Mouse (Mus musculus) heart, embryonic 11.5 days (tissue): ENCODE measurements around the gene Tbck. TPM values are rescaled to one million over a fixed set of nuclear protein-coding genes. Genes with fewer than 3 reads are reported as not detected.

Source experiments
- ATAC-seq: fragments of 200-750 bp; cut with Nextera tagmentation; replicated peaks from 2 replicates; pipeline ENCODE4 v1.8.0; 2017; ENCODE audit warnings: moderate library complexity; ENCODE audit not compliant: insufficient number of reproducible peaks, low FRiP score, low TSS enrichment
- H3K27ac ChIP-seq: fragments of 300-500 bp; sonication (generic); 2 replicates; pipeline ENCODE4 v1.5.1; 2014; ENCODE audit warnings: mild to moderate bottlenecking, low read depth, low read length
- H3K27me3 ChIP-seq: fragments of 300-500 bp; sonication (generic); 2 replicates; pipeline ENCODE4 v1.6.1; 2014; ENCODE audit warnings: mild to moderate bottlenecking, low read length, mixed read lengths; ENCODE audit not compliant: control insufficient read depth, insufficient read depth
- H3K36me3 ChIP-seq: fragments of 300-500 bp; sonication (generic); 2 replicates; pipeline ENCODE4 v1.6.1; 2014; ENCODE audit warnings: mild to moderate bottlenecking, low read length, moderate library complexity, mixed read lengths; ENCODE audit not compliant: control insufficient read depth, insufficient read depth
- H3K4me1 ChIP-seq: fragments of 300-500 bp; sonication (generic); 2 replicates; pipeline ENCODE4 v1.6.1; 2014; ENCODE audit warnings: low read length; ENCODE audit not compliant: control insufficient read depth, insufficient read depth
- H3K4me2 ChIP-seq: fragments of 300-500 bp; sonication (generic); 2 replicates; pipeline ENCODE4 v1.6.1; 2014; ENCODE audit warnings: mild to moderate bottlenecking, moderate library complexity
- H3K4me3 ChIP-seq: fragments of 300-500 bp; sonication (generic); 2 replicates; pipeline ENCODE4 v1.5.1; 2014; ENCODE audit warnings: low read depth, low read length
- H3K9ac ChIP-seq: fragments of 300-500 bp; sonication (generic); 2 replicates; pipeline ENCODE4 v1.6.1; 2014; ENCODE audit warnings: mild to moderate bottlenecking, low read depth, low read length, moderate library complexity
- H3K9me3 ChIP-seq: fragments of 300-500 bp; sonication (generic); replicated peaks from 2 replicates; pipeline ENCODE4 v1.6.1; 2016; ENCODE audit warnings: low read length; ENCODE audit not compliant: control insufficient read depth
- WGBS: fragments of 180-500 bp; shearing (Covaris S2); extraction: QIAGEN DNeasy Blood & Tissue Kit; methylation state at CpG from one replicate; pipeline ENCODE4 v1.1.7; 2014; ENCODE audit not compliant: insufficient replicate concordance; 5-methylcytosine and 5-hydroxymethylcytosine counted together
- polyA plus RNA-seq: library from polyadenylated mRNA; unstranded; fragments of >200 nt; fragmentation: Nextera tagmentation; extraction: Ambion mirVana; gene quantifications from 2 replicates; pipeline ENCODE4 v1.2.1, GENCODE M21; 2014

The Tbck gene
- 12.1 and 15.3 TPM in 2 replicates for polyA plus RNA-seq

GRCm38 (mm10) chr3:132683447-132684230 lies at the start of gene Tbck:
TSS of gene Tbck (plus strand) at chr3:132684144.
- WGBS: 1% methylated on average over 42 of the region's 42 CpGs
- H3K4me1 ChIP-seq: peaks cover 9% of the 10 kb centered on the region; the same call in 1 of the 2 replicates

GRCm38 (mm10) chr3:132637080-132637479 lies 46.9 kb upstream of the Tbck start:
- no peak overlapping the region for H3K9ac ChIP-seq
- no peaks in the 10 kb centered on the region for H3K4me1 ChIP-seq
- no peaks in the 10 kb centered on the region for H3K36me3 ChIP-seq
- H3K4me3 ChIP-seq: no peak overlapping the region
- no peak overlapping the region for H3K27ac ChIP-seq
- H3K9me3 ChIP-seq: no peaks in the 10 kb centered on the region
- 63% methylated on average over 3 of the region's 3 CpGs for WGBS
- ATAC-seq: no peak
- no peaks in the 10 kb centered on the region for H3K27me3 ChIP-seq
- no peak overlapping the region for H3K4me2 ChIP-seq

More at GRCm38 (mm10) chr3:132683447-132684230, at the start of gene Tbck:
- Histone ChIP-seq H3K4me2 (peak within 1 kb of the TSS; percentile 89), H3K27me3 (no peaks in the 10 kb centered on the region), H3K9me3 (no peaks in the 10 kb centered on the region), H3K9ac (peak within 1 kb of the TSS; percentile 97), H3K27ac (peak within 1 kb of the TSS; percentile 95), H3K36me3 (no peaks in the 10 kb centered on the region), H3K4me3 (peak within 1 kb of the TSS; percentile 89)
- peak; percentile 95 for ATAC-seq

- 77% methylated on average over 4 of the region's 4 CpGs for WGBS
- Histone ChIP-seq H3K36me3 (no peaks in the 10 kb centered on the region), H3K4me3 (no peak overlapping the region), H3K4me1 (no peaks in the 10 kb centered on the region), H3K4me2 (no peak overlapping the region), H3K9me3 (no peaks in the 10 kb centered on the region), H3K9ac (no peak overlapping the region), H3K27me3 (no peaks in the 10 kb centered on the region), H3K27ac (no peak overlapping the region)
- ATAC-seq: no peak
These were observed 39.9 kb upstream of the Tbck start for GRCm38 (mm10) chr3:132644071-132644470.

GRCm38 (mm10) chr3:132646814-132647213 lies 37.1 kb upstream of the Tbck start:
- H3K36me3 ChIP-seq: no peaks in the 10 kb centered on the region
- WGBS: 16% methylated on average over 1 of the region's 1 CpGs
- H3K4me3 ChIP-seq: no peak overlapping the region
- H3K9me3 ChIP-seq: no peaks in the 10 kb centered on the region
- ATAC-seq: no peak
- no peak overlapping the region for H3K4me2 ChIP-seq
- no peaks in the 10 kb centered on the region for H3K4me1 ChIP-seq
- no peak overlapping the region for H3K27ac ChIP-seq
- H3K27me3 ChIP-seq: no peaks in the 10 kb centered on the region
- H3K9ac ChIP-seq: no peak overlapping the region

- ATAC-seq: no peak
- Histone ChIP-seq H3K4me2 (no peak overlapping the region), H3K9ac (no peak overlapping the region), H3K4me1 (no peaks in the 10 kb centered on the region), H3K27me3 (no peaks in the 10 kb centered on the region), H3K27ac (no peak overlapping the region), H3K9me3 (no peaks in the 10 kb centered on the region), H3K36me3 (no peaks in the 10 kb centered on the region), H3K4me3 (no peak overlapping the region)
- 79% methylated on average over 7 of the region's 7 CpGs for WGBS
These were observed 34.6 kb upstream of the Tbck start for GRCm38 (mm10) chr3:132649368-132649767.

GRCm38 (mm10) chr3:132650191-132650590 lies 33.8 kb upstream of the Tbck start:
- Histone ChIP-seq H3K4me2 (no peak overlapping the region), H3K4me3 (no peak overlapping the region), H3K27ac (no peak overlapping the region), H3K27me3 (no peaks in the 10 kb centered on the region), H3K9me3 (no peaks in the 10 kb centered on the region), H3K9ac (no peak overlapping the region), H3K4me1 (no peaks in the 10 kb centered on the region), H3K36me3 (no peaks in the 10 kb centered on the region)
- ATAC-seq: no peak
- 82% methylated on average over 5 of the region's 5 CpGs for WGBS

- Histone ChIP-seq H3K27ac (no peak overlapping the region), H3K4me2 (no peak overlapping the region), H3K27me3 (no peaks in the 10 kb centered on the region), H3K9ac (no peak overlapping the region), H3K9me3 (no peaks in the 10 kb centered on the region), H3K4me1 (no peaks in the 10 kb centered on the region), H3K4me3 (no peak overlapping the region), H3K36me3 (no peaks in the 10 kb centered on the region)
- WGBS: 72% methylated on average over 3 of the region's 3 CpGs
- no peak for ATAC-seq
These were observed 32.2 kb upstream of the Tbck start for GRCm38 (mm10) chr3:132651776-132652175.

- H3K27ac ChIP-seq: no peak overlapping the region
- H3K27me3 ChIP-seq: no peaks in the 10 kb centered on the region
- 82% methylated on average over 7 of the region's 7 CpGs for WGBS
- ATAC-seq: no peak
- no peak overlapping the region for H3K9ac ChIP-seq
- no peak overlapping the region for H3K4me2 ChIP-seq
- H3K9me3 ChIP-seq: no peaks in the 10 kb centered on the region
- no peaks in the 10 kb centered on the region for H3K36me3 ChIP-seq
- H3K4me1 ChIP-seq: no peaks in the 10 kb centered on the region
- H3K4me3 ChIP-seq: no peak overlapping the region
These were observed 30.0 kb upstream of the Tbck start for GRCm38 (mm10) chr3:132653959-132654358.

- Histone ChIP-seq H3K27ac (no peak overlapping the region), H3K9ac (no peak overlapping the region), H3K4me2 (no peak overlapping the region), H3K36me3 (peaks cover 12% of the 10 kb centered on the region), H3K4me1 (no peaks in the 10 kb centered on the region), H3K27me3 (no peaks in the 10 kb centered on the region), H3K4me3 (no peak overlapping the region), H3K9me3 (no peaks in the 10 kb centered on the region)
- no peak for ATAC-seq
- 88% methylated on average over 2 of the region's 2 CpGs for WGBS
These were observed 28.0 kb upstream of the Tbck start for GRCm38 (mm10) chr3:132655955-132656354.
